17 mouse cellular contexts compared by ENCODE assay signal in genomic region chr4:55408081-55408480, GRCm38 (mm10). TPM values are rescaled to one million over a fixed set of nuclear protein-coding genes. Genes with fewer than 3 reads are reported as not detected.
A peak's percentile ranks its signal among the peaks of the same experiment; 100 is the strongest.
DNase-seq lines count a peak whose midpoint lies in the region; ATAC-seq lines count a peak whose summit lies in the region.
"Had no signal": no experiment of that assay in that cellular context is flagged by ENCODE, and none has a peak within 500 bp of the region (broad histone marks: within the 10 kb centered on the region; RNA-seq: fewer than 3 reads in every experiment).

No protein-coding gene starts in this region.

- intact Hi-C loops in left cerebral cortex, postnatal 4 days (cut with DNase I), result no loop called here
- intact Hi-C loops in left cerebral cortex, postnatal 25 days (cut with DNase I), result no loop called here

- DNase-seq in frontal cortex, postnatal 25 days (ENCODE audit: low spot score in 2 of 2), result no peak
- DNase-seq in left cerebral cortex, adult 18-20 months (ENCODE audit: low spot score in 2 of 2), result peak; percentile 30 to 53
- no peak for DNase-seq in left cerebral cortex, postnatal 4 days
- DNase-seq in left cerebral cortex, postnatal 25 days (ENCODE audit: low spot score in 2 of 2), result peak; percentile 57 to 91
- DNase-seq in telencephalon, adult 2 months (ENCODE audit: low read depth, low spot score), result peak; percentile 74
- DNase-seq in spleen, postnatal 4 days (ENCODE audit: low spot score in 2 of 2), result no peak
- no peak for DNase-seq in adrenal gland, adult (ENCODE audit: inconsistent age in 2 of 2, low spot score in 1 of 2)
- DNase-seq: adrenal gland, postnatal 36 days; cerebellum, adult 18-20 months; heart, postnatal 10 days; lung, adult 18-20 months; spleen, adult 18-20 months; thymus, adult 2 months had no signal

- ATAC-seq in frontal cortex, adult (ENCODE audit: low TSS enrichment), result peak; percentile 100
- ATAC-seq: CD4-positive, CD25-positive, alpha-beta regulatory T cell, adult 4 months; intestine, embryonic 15.5 days; midbrain, embryonic 16.5 days had no signal

RNA-seq across cellular contexts. Expression of gene Rad23b, which starts 58.2 kb away (rescaled TPM):
- total RNA-seq in left cerebral cortex, adult 18-20 months (2021), result 100 to 1,000 TPM; 196 to 198 TPM
- total RNA-seq in left cerebral cortex, postnatal 4 days (2021), result 100 to 1,000 TPM; 203 to 212 TPM
- 100 to 1,000 TPM; 183 to 184 TPM for total RNA-seq in left cerebral cortex, postnatal 25 days (2021)

Comparison
In these comparisons a context has a peak if more than half of its experiments do, and no peak if none do; other contexts are left out.
1. DNase-seq: peak in left cerebral cortex, adult 18-20 months (2 of 2), left cerebral cortex, postnatal 25 days (2 of 2) and telencephalon, adult 2 months (single experiment); none in frontal cortex, postnatal 25 days (0 of 2), left cerebral cortex, postnatal 4 days (single experiment), spleen, postnatal 4 days (0 of 2) and adrenal gland, adult (0 of 2).